Mouse (Mus musculus): ENCODE data around the gene Iqgap2. TPM values are rescaled to one million over a fixed set of nuclear protein-coding genes. Genes with fewer than 3 reads are reported as not detected.

Iqgap2 gene
- polyA plus RNA-seq, 1 experiment, result 2.4 TPM

DNA sequence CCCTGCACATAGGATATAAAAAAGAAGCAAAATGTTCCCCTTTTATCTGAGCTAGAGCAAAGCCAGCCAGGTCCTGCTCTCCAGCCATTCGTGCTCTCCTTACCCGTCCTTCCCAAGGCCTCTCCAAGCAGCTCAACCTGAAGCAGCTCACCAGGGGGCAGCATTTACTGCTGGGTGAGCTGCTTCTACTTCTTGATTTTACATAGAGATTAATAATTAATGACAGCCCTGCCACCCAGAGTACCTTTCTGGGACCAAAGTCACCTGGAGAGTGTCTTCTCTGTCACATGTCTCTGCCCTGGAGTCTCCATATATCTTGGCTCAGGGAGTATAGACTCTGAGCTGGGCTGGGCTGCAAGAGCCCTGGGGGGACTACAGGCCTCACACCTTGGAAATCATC, 114.5 kb downstream of the Iqgap2 start:
- peak; percentile 42 for DNase-seq
- Histone ChIP-seq H3K4me3 (replicated peaks; ENCODE audit: extremely low read depth, low read depth, low read length) (no peak overlapping the region), H3K4me1 (ENCODE audit: control insufficient read depth, insufficient read depth, low read length) (no peaks in the 10 kb centered on the region)
- WGBS, result 29% methylated on average over 2 of the region's 2 CpGs
- no peak for TF ChIP-seq POLR2A (IDR thresholded peaks at IDR 0.05; ENCODE audit: borderline replicate concordance, extremely low read depth, low read depth, low read length)
- peak; percentile 52 for TF ChIP-seq CTCF (IDR thresholded peaks at IDR 0.05; ENCODE audit: insufficient read depth, low read length)

DNA sequence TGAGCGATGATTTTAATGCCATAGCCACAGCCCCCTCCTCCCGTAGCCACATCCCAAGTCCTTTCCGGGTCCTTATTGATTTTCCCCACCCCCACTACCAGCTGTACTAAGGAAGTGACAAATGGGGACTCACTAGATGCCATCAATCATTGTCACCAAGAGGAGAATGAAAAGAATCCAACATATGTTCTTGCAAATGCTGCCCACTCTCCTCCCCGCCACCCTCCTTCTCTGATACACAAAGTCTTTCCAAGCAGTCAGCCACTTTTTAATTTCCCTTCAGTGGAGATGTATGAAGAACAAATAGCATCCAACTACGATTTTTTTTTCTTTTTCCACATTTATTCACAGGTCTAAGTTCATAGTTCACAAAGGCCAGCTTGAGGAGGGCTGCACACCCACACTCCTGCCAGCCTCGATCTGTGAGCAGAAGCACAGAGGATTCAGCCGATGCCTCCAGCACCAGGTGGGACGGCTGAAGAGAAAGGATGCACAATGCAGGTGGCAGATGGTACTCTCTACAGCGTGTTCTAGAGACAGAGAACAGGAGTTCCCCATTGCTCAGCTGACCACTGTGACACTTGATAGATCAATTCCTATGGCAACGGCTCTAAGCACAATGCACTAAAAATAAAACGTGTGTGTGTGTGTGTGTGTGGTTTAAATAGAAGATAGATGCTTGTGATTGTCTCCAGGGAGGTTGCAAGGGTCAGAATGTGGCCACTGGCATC, 116.6 kb downstream of the Iqgap2 start:
- Histone ChIP-seq H3K4me3 (replicated peaks; ENCODE audit: extremely low read depth, low read depth, low read length) (no peak overlapping the region), H3K4me1 (ENCODE audit: control insufficient read depth, insufficient read depth, low read length) (no peaks in the 10 kb centered on the region)
- WGBS, result 51% methylated on average over 11 of the region's 11 CpGs
- TF ChIP-seq POLR2A (IDR thresholded peaks at IDR 0.05; ENCODE audit: borderline replicate concordance, extremely low read depth, low read depth, low read length), result no peak
- no peak for TF ChIP-seq CTCF (IDR thresholded peaks at IDR 0.05; ENCODE audit: insufficient read depth, low read length)
- DNase-seq, result no peak

DNA sequence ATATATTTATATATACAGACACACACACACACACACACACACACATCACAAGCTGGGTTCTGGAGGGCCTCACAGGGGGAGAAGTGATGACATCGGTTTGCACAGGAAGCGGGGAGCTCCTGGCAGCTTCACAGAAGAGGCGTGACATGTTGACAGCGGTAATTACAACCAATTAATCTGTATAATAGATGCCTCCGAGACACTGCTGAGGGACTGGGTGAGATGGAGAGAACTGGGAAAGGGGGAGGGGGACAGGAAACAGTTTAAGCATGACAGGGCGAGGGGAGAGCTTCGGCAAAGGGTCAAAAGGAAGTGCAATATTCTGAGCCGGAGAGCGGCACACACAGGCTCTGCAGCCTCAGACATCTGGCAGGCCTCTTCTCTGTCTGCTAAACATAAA, 126.7 kb downstream of the Iqgap2 start:
- H3K4me3 ChIP-seq (replicated peaks; ENCODE audit: extremely low read depth, low read depth, low read length), result no peak overlapping the region

DNA sequence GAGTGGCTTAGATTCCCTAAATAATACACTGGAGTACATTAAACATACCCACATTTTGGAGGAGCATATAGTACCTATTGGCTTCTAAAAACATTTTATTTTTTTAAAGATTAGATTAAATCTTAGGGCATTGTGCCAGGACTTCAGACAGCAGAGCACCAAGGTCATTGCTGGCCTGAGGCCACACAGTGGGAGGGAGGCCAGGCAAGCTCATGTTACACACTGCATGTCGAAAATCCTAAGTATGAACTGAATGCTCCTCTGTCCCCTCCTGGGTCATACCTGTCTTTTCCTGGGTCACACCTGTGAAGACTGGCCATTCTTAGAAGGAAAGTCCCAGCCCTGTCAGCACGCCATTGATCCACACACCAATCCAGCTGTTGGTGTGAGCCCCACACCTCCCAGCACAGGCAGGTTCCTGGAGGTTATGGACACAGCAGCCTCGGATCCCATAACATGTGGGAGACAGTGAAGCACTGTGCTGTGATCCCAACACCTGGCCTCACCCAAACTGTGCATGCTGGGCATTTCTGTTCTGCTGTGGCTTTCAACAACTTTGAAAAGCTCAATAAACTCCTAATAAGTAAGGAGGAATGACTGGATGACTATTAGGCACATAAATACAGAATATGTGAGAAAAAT, 127.7 kb downstream of the Iqgap2 start:
- 50% methylated on average over 3 of the region's 3 CpGs for WGBS
- no peaks in the 10 kb centered on the region for H3K4me1 ChIP-seq (ENCODE audit: control insufficient read depth, insufficient read depth, low read length)
- no peak for DNase-seq
- H3K4me3 ChIP-seq (replicated peaks; ENCODE audit: extremely low read depth, low read depth, low read length), result no peak overlapping the region
- no peak for TF ChIP-seq POLR2A (IDR thresholded peaks at IDR 0.05; ENCODE audit: borderline replicate concordance, extremely low read depth, low read depth, low read length)

More for the DNA sequence above, 126.7 kb downstream of the Iqgap2 start:
- 26% methylated on average over 9 of the region's 9 CpGs for WGBS
- DNase-seq, result no peak
- no peaks in the 10 kb centered on the region for H3K4me1 ChIP-seq (ENCODE audit: control insufficient read depth, insufficient read depth, low read length)
- TF ChIP-seq POLR2A (IDR thresholded peaks at IDR 0.05; ENCODE audit: borderline replicate concordance, extremely low read depth, low read depth, low read length), result no peak
- TF ChIP-seq CTCF (IDR thresholded peaks at IDR 0.05; ENCODE audit: insufficient read depth, low read length), result no peak

DNA sequence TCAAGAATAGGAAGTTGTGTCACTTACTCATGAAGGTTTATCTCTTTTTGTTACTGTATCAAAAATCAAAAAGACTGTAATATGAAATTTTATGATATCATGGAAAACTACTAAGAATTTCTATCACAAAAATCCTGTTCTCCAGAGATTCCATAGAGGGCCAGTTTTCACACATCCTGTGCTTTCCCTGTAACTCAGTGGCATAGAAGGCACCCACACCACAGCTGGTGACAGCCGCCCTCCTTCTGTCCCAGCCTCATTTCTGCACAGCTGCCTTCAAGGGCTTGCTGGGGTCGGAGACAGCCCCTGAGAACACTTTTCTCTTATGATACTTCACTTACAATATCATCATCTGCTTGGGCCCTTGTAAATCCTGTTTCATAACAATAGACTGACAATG, 131.9 kb downstream of the Iqgap2 start:
- H3K4me3 ChIP-seq (replicated peaks; ENCODE audit: extremely low read depth, low read depth, low read length), result no peak overlapping the region
- 80% methylated on average over 2 of the region's 2 CpGs for WGBS
- H3K4me1 ChIP-seq (ENCODE audit: control insufficient read depth, insufficient read depth, low read length), result no peaks in the 10 kb centered on the region
- no peak for DNase-seq
- TF ChIP-seq POLR2A (IDR thresholded peaks at IDR 0.05; ENCODE audit: borderline replicate concordance, extremely low read depth, low read depth, low read length) (no peak), CTCF (IDR thresholded peaks at IDR 0.05; ENCODE audit: insufficient read depth, low read length) (no peak)

DNA sequence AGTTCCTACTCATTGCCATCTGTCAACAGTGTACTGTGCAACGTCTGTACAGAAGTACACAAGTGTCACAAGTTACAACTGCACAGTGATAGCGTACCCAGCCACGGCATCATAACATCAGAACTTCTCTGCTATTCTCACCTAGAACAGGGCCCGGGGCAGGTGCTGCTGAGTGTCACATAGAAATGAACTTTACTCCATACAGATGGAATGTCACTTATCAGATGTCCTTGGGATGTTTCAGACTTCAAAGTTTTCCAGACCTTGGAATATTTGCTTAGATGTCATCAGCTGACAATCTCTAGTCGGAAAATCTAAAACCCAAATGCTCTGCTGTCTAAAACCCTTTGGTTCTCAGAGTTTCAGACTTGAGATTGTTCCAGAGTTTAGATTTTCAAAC, 137.4 kb downstream of the Iqgap2 start:
- no peak overlapping the region for H3K4me3 ChIP-seq (replicated peaks; ENCODE audit: extremely low read depth, low read depth, low read length)
- no peaks in the 10 kb centered on the region for H3K4me1 ChIP-seq (ENCODE audit: control insufficient read depth, insufficient read depth, low read length)
- TF ChIP-seq POLR2A (IDR thresholded peaks at IDR 0.05; ENCODE audit: borderline replicate concordance, extremely low read depth, low read depth, low read length), result no peak
- TF ChIP-seq CTCF (IDR thresholded peaks at IDR 0.05; ENCODE audit: insufficient read depth, low read length), result no peak
- WGBS, result 85% methylated on average over 5 of the region's 5 CpGs
- no peak for DNase-seq

DNA sequence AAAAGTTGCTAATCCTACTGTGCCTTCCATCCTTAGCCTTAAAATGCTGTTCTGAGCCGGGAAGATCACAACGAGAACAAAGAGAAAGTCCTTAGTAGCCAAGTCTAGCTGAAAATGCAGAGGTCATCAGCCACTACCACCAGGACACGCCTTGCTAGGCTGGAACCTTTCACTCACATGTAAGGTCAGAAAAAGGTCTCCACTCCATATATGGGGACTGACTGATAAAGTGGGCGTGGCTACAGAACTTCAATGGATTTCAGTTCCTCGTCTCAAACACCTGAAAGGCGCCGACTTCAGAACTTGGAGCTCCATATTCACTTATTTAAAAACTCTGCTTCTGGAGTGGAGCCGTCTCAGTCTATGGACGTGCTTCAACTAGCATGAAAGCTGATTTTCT, 139.3 kb downstream of the Iqgap2 start:
- Histone ChIP-seq H3K4me1 (ENCODE audit: control insufficient read depth, insufficient read depth, low read length) (no peaks in the 10 kb centered on the region), H3K4me3 (replicated peaks; ENCODE audit: extremely low read depth, low read depth, low read length) (no peak overlapping the region)
- 81% methylated on average over 9 of the region's 9 CpGs for WGBS
- TF ChIP-seq POLR2A (IDR thresholded peaks at IDR 0.05; ENCODE audit: borderline replicate concordance, extremely low read depth, low read depth, low read length), result no peak
- DNase-seq, result no peak

DNA sequence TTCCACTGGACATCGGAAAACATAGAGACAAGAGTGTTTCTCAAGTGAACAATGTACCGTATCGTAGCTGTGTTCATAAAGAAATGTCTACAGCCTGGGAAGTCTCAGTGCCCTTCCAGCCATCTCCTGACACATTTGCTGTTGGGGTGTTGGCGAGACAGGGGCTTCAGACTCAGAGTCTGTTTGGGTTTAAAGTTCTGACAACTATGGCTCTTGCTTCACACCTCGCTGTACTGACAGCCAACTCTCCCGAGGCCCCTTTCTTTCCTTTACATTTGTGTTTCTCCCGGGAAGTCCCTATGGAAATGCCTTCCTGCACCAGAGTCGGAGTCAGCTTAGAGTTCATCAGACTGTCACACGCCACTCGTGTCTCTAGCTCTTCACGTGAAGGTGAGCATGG, 144.2 kb downstream of the Iqgap2 start:
- no peak for DNase-seq
- Histone ChIP-seq H3K4me3 (replicated peaks; ENCODE audit: extremely low read depth, low read depth, low read length) (no peak overlapping the region), H3K4me1 (ENCODE audit: control insufficient read depth, insufficient read depth, low read length) (peaks cover 5% of the 10 kb centered on the region; the same call in 1 of the 2 replicates)
- 73% methylated on average over 11 of the region's 11 CpGs for WGBS
- TF ChIP-seq CTCF (IDR thresholded peaks at IDR 0.05; ENCODE audit: insufficient read depth, low read length), result no peak
- TF ChIP-seq POLR2A (IDR thresholded peaks at IDR 0.05; ENCODE audit: borderline replicate concordance, extremely low read depth, low read depth, low read length), result no peak

DNA sequence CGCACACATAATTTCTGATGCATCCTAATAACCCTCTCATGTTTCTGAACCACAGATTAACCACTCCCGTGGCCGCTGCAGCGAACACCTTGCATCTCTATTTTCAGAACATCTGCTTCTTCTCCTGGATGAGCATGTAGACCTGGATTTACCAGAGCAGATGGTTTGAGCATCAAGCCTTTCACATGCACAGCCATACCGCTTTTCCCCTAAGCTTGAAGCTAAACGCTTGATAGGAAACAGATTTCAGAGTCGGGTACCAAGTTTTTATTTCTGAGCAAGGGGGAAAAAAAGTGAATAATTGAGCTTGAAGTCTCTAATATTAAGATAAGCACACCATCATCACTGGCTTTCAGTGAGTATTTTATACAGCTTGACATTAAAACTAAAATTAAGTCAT, 144.6 kb downstream of the Iqgap2 start:
- 80% methylated on average over 7 of the region's 7 CpGs for WGBS
- DNase-seq, result no peak
- H3K4me1 ChIP-seq (ENCODE audit: control insufficient read depth, insufficient read depth, low read length), result peaks cover 8% of the 10 kb centered on the region
- TF ChIP-seq POLR2A (IDR thresholded peaks at IDR 0.05; ENCODE audit: borderline replicate concordance, extremely low read depth, low read depth, low read length) (no peak), CTCF (IDR thresholded peaks at IDR 0.05; ENCODE audit: insufficient read depth, low read length) (no peak)
- no peak overlapping the region for H3K4me3 ChIP-seq (replicated peaks; ENCODE audit: extremely low read depth, low read depth, low read length)

DNA sequence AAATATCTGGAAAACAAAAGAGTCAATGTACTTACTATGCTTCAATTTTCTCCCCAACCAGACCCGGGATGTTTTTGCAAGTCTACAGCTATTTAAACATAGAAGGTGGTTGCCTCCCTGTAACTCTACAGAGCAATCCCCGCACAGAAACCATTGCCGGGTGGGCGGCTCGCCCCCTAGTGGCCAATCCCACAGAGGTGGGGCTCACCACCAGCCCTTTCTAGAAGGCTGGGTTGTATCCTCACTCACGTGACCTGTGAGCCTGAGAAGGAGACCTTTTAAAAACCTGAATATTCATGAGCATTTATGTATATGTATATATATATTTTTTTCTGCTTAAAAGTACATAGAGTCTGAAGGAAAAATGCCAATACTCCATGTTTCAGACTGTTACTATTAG, 145.2 kb downstream of the Iqgap2 start:
- H3K4me3 ChIP-seq (replicated peaks; ENCODE audit: extremely low read depth, low read depth, low read length), result no peak overlapping the region
- 7% methylated on average over 6 of the region's 6 CpGs for WGBS
- DNase-seq, result peak; percentile 46

More for the DNA sequence above, 145.2 kb downstream of the Iqgap2 start:
- peaks cover 11% of the 10 kb centered on the region for H3K4me1 ChIP-seq (ENCODE audit: control insufficient read depth, insufficient read depth, low read length)
- TF ChIP-seq POLR2A (IDR thresholded peaks at IDR 0.05; ENCODE audit: borderline replicate concordance, extremely low read depth, low read depth, low read length), result no peak
- peak; percentile 57 for TF ChIP-seq CTCF (IDR thresholded peaks at IDR 0.05; ENCODE audit: insufficient read depth, low read length)
